Mouse (Mus musculus): ENCODE data around the gene Clpb.
"Not testable (repeated sequence)": the region's sequence is repeated elsewhere in the genome, so short reads cannot be mapped to it uniquely, and the experiment has no call there.

The Clpb gene

DNA sequence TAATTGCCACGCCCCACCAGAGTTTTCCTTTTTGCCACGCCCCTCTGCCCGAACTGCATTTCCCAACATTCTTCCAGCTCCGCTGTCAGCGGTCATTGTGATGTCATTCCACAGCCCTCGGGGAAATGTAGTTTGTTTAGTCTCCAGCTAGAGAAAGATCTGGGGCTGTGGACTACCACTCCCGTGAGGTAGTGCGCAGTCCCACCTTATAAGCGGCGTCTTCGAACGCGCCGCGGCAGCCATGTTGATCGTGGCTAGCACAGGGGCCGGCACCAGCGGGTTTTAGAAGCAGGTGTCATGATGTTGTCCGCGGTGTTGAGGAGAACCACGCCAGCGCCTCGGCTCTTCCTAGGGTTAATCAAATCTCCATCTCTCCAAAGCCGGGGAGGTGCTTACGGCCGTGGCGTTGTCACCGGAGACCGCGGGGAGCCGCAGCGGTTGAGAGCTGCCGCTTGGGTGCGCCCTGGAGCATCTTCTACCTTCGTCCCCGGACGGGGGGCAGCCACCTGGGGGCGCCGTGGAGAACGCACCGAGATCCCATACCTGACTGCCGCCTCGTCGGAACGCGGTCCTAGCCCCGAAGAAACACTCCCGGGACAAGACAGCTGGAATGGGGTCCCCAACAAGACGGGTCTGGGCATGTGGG, at the start of gene Clpb:
Gene Clpb (plus strand): TSS at position 120 of the 646 bp plus-strand sequence.
- DNase-seq = peak; percentile 98

DNA sequence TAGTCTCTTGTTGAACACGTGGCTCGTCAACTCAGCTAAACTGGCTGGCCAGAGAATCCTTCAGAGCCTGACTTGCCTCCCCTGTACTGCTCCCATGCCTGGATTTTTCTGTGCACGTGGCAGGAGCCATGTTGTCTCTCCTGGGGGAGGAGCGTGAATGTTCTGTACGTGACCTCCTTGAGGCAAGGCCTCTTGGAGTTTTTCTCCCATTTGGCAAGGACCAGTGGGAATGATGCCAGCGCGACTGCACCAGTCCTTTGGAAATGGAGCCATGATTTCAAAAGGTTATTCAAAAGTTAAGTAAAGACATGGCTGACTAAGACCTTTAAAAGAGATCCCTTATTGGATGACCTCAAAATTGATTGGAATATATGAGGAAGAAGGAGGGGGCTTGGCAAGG, 48.0 kb upstream of the Clpb start:
- DNase-seq = peak; percentile 34

GRCm38 (mm10) chr7:101616136-101616835, 47.1 kb upstream of the Clpb start:
- DNase-seq = no peak

DNA sequence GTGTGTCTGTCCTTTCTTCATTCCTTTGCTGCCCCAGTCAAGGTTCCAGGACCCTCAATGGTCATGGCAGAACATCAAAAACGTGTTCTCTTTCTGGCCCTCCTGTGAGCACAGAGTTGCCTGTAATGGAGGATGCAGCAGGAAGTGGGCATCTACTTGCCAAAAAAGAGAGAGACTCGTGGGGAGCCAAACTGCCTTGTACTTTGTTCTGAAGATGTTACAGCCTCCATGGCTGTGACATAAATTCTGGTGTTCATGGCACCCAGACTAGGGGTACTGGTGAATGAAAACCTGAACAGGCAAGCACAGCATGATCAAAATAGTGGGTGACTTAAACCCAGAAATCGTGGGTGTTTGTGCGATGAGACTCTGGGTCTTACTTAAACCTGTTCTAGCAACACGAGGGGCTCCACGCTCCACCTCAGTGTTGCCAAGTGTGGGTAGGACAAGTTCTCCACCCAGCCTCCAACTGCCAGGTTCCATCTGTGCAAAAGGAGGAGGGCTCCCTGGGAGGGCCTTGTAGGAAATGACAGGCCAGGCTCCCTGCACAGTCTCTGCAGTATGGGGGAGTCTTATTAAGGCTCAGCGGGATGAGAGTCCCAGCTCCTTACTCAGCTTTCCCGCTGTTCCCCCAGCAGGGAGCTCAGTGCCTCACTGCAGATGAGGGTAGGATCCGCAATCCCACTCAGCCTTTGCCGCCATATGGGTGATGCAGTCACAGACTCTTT, 45.8 kb upstream of the Clpb start:
- no peak for DNase-seq

DNA sequence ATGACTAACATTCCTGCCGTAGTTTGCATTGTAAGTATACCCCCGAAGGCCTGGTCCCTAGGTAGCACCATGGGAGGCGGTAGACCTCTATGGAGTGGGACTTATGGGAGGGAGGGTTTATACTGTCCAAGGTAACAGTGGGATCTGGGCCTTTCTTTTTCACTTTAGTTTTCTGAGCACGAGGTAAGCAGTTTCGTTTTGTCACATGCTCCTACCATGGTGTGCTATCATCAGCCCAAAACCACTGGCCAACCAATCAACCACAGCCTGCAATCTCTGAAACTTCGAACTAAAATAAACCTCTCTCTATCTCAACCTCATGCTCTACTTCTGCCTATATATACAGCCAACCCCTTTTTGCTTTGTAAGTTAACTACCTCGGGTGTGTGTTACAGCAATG, 45.2 kb upstream of the Clpb start:
- no peak for DNase-seq

DNA sequence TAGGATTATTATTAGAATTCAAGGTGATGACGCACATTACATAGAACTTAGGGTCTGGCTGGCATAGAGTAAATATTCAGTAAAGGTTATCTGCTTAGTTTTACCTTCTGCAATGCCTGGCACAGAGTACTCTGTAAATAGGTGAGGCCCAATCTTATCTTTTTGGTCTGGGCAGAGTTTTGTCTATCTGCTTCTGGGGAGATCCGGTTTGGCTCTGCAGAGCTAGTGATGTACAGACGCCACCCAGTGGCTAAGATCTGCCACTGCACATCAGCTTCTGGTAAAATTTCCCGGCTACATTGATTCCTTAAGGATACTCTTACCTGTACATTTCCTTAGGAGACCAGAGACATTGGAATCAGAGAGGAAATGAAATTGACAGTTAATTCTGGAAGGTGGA, 43.1 kb upstream of the Clpb start:
- DNase-seq = peak; percentile 69

GRCm38 (mm10) chr7:101621861-101622260, 41.6 kb upstream of the Clpb start:
- DNase-seq = not testable (repeated sequence)

DNA sequence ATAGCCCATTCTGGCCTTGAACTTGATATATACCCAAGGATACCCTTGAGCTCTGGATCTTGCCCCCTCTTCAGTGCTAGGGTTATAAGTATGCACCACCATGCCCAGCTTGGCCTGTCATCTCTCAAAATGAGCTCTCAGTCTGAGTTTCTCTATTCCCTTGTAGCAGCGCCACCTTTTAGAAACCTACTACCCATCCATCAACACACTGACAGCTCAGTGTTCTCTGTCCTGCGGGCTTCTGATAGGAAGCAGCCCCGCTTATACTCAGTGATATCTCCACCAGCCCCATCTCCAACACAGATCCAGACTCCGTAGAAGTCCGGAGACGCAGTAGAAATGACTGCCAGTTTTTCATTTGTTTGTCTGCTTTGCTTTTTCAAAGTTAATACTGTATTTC, 39.1 kb upstream of the Clpb start:
- no peak for DNase-seq

DNA sequence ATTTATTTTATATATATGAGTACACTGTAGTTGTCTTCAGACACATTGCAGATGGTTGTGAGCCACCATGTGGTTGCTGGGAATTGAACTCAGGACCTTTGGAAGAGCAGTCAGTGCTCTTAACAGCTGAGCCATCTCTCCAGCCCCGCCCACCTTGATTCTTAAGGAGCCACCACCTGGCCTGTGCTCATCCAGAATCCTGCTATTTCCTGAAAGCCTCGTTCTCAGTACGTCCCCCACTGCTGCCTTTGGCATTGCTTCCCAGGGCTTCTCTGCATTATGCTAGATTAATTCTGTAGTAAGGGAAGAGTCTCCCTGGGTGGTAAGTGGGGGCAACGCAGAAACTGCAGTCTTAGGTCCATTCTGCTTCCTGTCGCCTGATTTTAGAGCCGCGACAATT, 36.3 kb upstream of the Clpb start:
- not testable (repeated sequence) for DNase-seq

DNA sequence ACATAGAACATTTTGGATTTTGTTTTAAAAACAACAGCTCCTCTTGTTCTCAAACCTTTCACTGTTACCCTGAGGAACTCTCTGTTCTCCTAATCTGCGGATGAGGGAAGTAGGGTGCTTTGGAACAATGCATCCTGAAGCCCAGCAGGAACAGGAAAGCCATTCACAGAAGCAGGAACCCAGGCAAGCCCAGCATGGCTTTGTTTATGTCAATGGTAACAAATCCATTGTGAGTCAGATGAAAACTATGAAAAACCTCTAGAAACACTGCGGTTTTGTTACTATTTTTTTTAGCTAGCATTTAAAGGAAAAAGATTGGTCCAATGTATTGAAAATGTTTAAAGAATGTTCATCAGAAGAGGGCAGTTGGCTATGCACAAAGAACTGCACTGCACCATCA, 35.0 kb upstream of the Clpb start:
- DNase-seq = no peak

GRCm38 (mm10) chr7:101633629-101634177, 29.7 kb upstream of the Clpb start:
- no peak for DNase-seq

GRCm38 (mm10) chr7:101634513-101634912, 28.9 kb upstream of the Clpb start:
- DNase-seq = peak; percentile 7

- DNase-seq = no peak
Measured at GRCm38 (mm10) chr7:101636056-101636455, 27.4 kb upstream of the Clpb start.

DNA sequence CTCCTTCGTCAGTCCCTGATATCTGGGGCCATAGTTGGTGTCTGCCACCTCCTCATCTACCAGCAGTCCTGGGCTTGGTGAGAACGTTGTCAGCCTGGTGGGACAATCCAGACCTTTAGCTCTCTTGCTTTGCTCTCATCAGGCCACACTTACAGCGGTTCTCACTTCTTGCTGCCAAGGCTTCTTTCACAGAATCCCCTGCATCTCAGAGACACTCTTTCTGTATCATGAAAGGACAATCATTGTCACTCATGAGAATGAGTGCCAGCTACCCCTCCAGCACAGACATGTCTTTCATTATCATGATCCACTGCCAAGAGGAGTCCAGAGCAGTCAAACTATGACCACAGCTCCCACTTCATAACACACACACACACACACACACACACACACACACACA, 19.6 kb upstream of the Clpb start:
- DNase-seq = no peak

GRCm38 (mm10) chr7:101649729-101650128, 13.7 kb upstream of the Clpb start:
- no peak for DNase-seq

- DNase-seq = peak; percentile 58
Measured at GRCm38 (mm10) chr7:101650565-101650964, 12.9 kb upstream of the Clpb start.

- peak; percentile 62 for DNase-seq
Measured at GRCm38 (mm10) chr7:101653681-101654209, 9.7 kb upstream of the Clpb start.

GRCm38 (mm10) chr7:101654936-101655335, 8.5 kb upstream of the Clpb start:
- no peak for DNase-seq

DNA sequence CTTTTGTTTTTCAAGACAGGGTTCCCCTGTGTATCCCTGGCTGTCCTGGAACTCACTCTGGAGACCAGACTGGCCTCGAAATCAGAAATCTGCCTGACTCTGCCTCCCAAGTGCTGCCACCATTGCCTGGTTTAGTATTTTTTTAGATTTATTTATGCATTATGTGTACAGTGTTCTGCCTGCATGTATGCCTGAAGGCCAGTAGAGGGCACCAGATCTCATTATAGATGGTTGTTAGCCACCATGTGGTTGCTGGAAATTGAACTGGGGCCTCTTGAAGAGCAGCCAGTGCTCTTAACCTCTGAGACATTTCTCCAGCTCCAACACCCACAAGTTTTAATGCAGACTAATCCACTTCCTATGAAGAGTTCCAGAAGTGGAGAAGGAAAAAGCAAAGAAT, 1.4 kb upstream of the Clpb start:
- no peak for DNase-seq

DNA sequence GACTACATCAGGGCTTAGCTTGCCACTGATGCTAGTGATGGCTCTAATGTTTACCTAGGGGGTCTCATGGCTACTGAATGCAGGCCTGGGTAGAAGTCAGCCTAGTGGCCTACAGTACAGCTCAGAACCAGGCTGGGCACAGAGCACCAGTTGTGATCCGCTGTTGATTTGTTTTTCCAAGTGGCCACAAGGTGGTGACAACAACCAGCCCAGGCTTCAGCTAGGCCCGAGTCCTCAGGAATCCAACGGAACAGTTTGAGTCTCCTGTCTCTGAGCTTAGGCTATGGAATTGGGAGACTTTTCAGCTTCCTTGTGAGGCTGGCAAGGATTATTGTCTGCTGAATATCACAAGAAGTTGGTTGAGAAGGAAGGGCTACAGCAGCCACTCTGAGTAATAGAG, 3.1 kb downstream of the Clpb start:
- DNase-seq = peak; percentile 61

- peak; percentile 70 for DNase-seq
Measured at GRCm38 (mm10) chr7:101671601-101672280, 8.3 kb downstream of the Clpb start.

GRCm38 (mm10) chr7:101673497-101673896, 10.1 kb downstream of the Clpb start:
- DNase-seq = peak; percentile 64

Data from lung, postnatal 36 days (tissue).